Mouse (Mus musculus) liver, embryonic 14.5 days (tissue): Measurements from ENCODE around the gene Olfr543. TPM values are rescaled to one million over a fixed set of nuclear protein-coding genes. Genes with fewer than 3 reads are reported as not detected.

ENCODE experiments used
- ATAC-seq: fragments of 200-750 bp; cut with Nextera tagmentation; 2 replicates; pipeline ENCODE4 v1.8.0; 2017; ENCODE audit warnings: moderate number of reproducible peaks, mild to moderate bottlenecking, moderate library complexity; ENCODE audit not compliant: insufficient read depth
- DNase-seq, 3 experiments: peaks; one replicate each; pipeline ENCODE4 v3.0.0-alpha.2; 2012 to 2013; ENCODE audit warnings: low read depth in 3 of 3, low spot score in 3 of 3
- H3K27ac ChIP-seq: fragments of 300-500 bp; sonication (generic); 2 replicates; pipeline ENCODE4 v1.5.1; 2014; ENCODE audit warnings: moderate library complexity, mild to moderate bottlenecking, control low read depth, inconsistent platforms
- H3K27me3 ChIP-seq: fragments of 300-500 bp; sonication (generic); 2 replicates; pipeline ENCODE4 v1.6.1; 2014; ENCODE audit warnings: mild to moderate bottlenecking, low read length, moderate library complexity; ENCODE audit not compliant: control insufficient read depth, insufficient read depth
- H3K36me3 ChIP-seq: fragments of 300-500 bp; sonication (generic); replicated peaks from 2 replicates; pipeline ENCODE4 v1.6.1; 2014; ENCODE audit warnings: low read depth; ENCODE audit not compliant: control insufficient read depth, insufficient read depth
- H3K4me1 ChIP-seq, 2 experiments: fragments of 200-500 bp in 1 of 2; fragments of 300-500 bp in 1 of 2; sonication (generic) in 1 of 2; replicated peaks; 2 replicates each; pipeline ENCODE4 v1.6.1; 2012 to 2014; ENCODE audit warnings: antibody characterized with exemption in 1 of 2, inconsistent platforms in 1 of 2, low read length in 1 of 2; ENCODE audit not compliant: control insufficient read depth in 2 of 2, insufficient read depth in 2 of 2
- H3K4me2 ChIP-seq: fragments of 300-500 bp; sonication (generic); 2 replicates; pipeline ENCODE4 v1.6.1; 2014; ENCODE audit warnings: low read depth, mild to moderate bottlenecking, control low read depth, moderate library complexity
- H3K4me3 ChIP-seq, 2 experiments: fragments of 200-500 bp in 1 of 2; fragments of 300-500 bp in 1 of 2; sonication (generic) in 1 of 2; 2 replicates each; pipeline ENCODE4 v1.5.1; 2012 to 2014; ENCODE audit warnings: low read depth in 2 of 2, low read length in 2 of 2, mild to moderate bottlenecking in 2 of 2, control low read depth in 1 of 2, inconsistent platforms in 1 of 2, moderate library complexity in 1 of 2; ENCODE audit not compliant: insufficient read depth in 1 of 2
- H3K9ac ChIP-seq: fragments of 300-500 bp; sonication (generic); replicated peaks from 2 replicates; pipeline ENCODE4 v1.6.1; 2014; ENCODE audit warnings: mild to moderate bottlenecking, control low read depth, moderate library complexity
- H3K9me3 ChIP-seq: fragments of 300-500 bp; sonication (generic); 2 replicates; pipeline ENCODE4 v1.6.1; 2016; ENCODE audit warnings: low read length, mixed read lengths; ENCODE audit not compliant: control insufficient read depth
- CTCF ChIP-seq: IDR thresholded peaks from 2 replicates; pipeline ENCODE4 v1.5.1; 2016; ENCODE audit warnings: antibody characterized with exemption, low read depth, control low read depth
- EP300 ChIP-seq: IDR thresholded peaks from 2 replicates; pipeline ENCODE4 v1.6.1; 2016; ENCODE audit warnings: antibody characterized with exemption, low read depth
- WGBS: fragments of 180-500 bp; shearing (Covaris S2); extraction: QIAGEN DNeasy Blood & Tissue Kit; methylation state at CpG from one replicate; pipeline ENCODE4 v1.1.7; 2014; ENCODE audit not compliant: insufficient replicate concordance; 5-methylcytosine and 5-hydroxymethylcytosine counted together
- polyA plus RNA-seq, 2 experiments: library from polyadenylated mRNA; depleted of rRNA in 1 of 2; stranded (reverse) in 1 of 2; unstranded in 1 of 2; fragments of >200 nt; fragmentation: Nextera tagmentation in 1 of 2; extraction: Ambion mirVana in 1 of 2; gene quantifications; 2 replicates each; pipeline versions ENCODE4 v1.2.1 to v1.2.3; 2012 to 2014

The Olfr543 gene
- polyA plus RNA-seq, 2 experiments, result 0.39 TPM; not detected in 1

DNA sequence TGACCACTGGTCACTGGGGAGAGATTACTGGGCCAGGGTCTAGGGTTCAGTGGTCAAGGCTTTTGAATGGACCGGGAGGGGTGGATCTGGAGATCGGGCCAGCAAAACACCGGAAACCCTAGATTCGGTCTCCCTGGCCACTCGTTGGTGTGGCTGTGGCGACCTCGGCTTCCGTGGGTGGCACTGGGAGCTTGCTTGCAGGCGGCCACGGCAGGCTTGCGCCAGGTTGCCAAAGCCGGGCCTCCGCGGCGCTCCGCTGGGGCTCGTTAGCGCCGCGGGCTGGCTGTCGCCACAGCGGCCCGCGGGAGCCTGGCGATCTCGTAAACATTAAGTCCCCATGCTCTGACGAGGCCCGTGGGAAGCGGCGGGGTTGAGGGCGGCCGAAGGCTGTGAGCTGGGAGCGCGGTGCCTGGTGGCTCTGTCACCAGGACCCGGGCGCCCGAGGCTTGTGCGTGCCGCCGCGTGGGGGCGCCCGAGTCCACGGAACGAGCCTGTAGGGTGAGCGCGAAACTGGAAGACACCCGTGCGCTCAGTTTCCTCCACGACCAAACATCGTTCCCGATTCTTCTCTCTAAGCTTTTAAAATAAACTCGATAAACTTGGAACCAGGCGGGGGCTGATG is 31.4 kb upstream of the Olfr543 start:
- H3K4me2 ChIP-seq, result peak overlapping the region; percentile 69
- peak overlapping the region; percentile 23 for H3K9ac ChIP-seq
- H3K4me3 ChIP-seq, result peak overlapping the region; percentile 20 to 44; a peak in 3 of 4 replicates
- H3K27me3 ChIP-seq, result no peaks in the 10 kb centered on the region; the same call in 1 of the 2 replicates
- H3K9me3 ChIP-seq, result no peaks in the 10 kb centered on the region
- H3K36me3 ChIP-seq, result no peaks in the 10 kb centered on the region
- no peak overlapping the region for H3K27ac ChIP-seq
- TF ChIP-seq CTCF (peak; percentile 80), EP300 (no peak)
- 2% methylated on average over 54 of the region's 54 CpGs for WGBS
- ATAC-seq, result peak; percentile 77
- H3K4me1 ChIP-seq, result peaks cover 0 to 4% of the 10 kb centered on the region in 2 experiments; a peak in 1 of 4 replicates
- DNase-seq, result peak; percentile 22 to 33 (median 30)

- H3K27ac ChIP-seq, result no peak overlapping the region
- H3K9me3 ChIP-seq, result no peaks in the 10 kb centered on the region
- H3K36me3 ChIP-seq, result no peaks in the 10 kb centered on the region
- peaks cover 0 to 4% of the 10 kb centered on the region in 2 experiments; a peak in 1 of 4 replicates for H3K4me1 ChIP-seq
- no peak overlapping the region for H3K4me3 ChIP-seq
- H3K4me2 ChIP-seq, result no peak overlapping the region
- WGBS, result 59% methylated on average over 10 of the region's 10 CpGs
- no peak for DNase-seq
- no peaks in the 10 kb centered on the region; the same call in 1 of the 2 replicates for H3K27me3 ChIP-seq
- no peak overlapping the region for H3K9ac ChIP-seq
- TF ChIP-seq EP300, result no peak
- no peak for TF ChIP-seq CTCF
- ATAC-seq, result no peak
Measured at GRCm38 (mm10) chr7:102511927-102512326, 30.4 kb upstream of the Olfr543 start.

GRCm38 (mm10) chr7:102509726-102510125 is 28.2 kb upstream of the Olfr543 start:
- H3K4me1 ChIP-seq, result peaks cover 0 to 4% of the 10 kb centered on the region in 2 experiments; a peak in 1 of 4 replicates
- ATAC-seq, result no peak
- H3K27me3 ChIP-seq, result no peaks in the 10 kb centered on the region; the same call in 1 of the 2 replicates
- no peak overlapping the region for H3K27ac ChIP-seq
- DNase-seq, result no peak
- no peak overlapping the region for H3K9ac ChIP-seq
- H3K36me3 ChIP-seq, result no peaks in the 10 kb centered on the region
- H3K4me3 ChIP-seq, result no peak overlapping the region
- H3K9me3 ChIP-seq, result no peaks in the 10 kb centered on the region
- no peak for TF ChIP-seq EP300
- no peak for TF ChIP-seq CTCF
- H3K4me2 ChIP-seq, result no peak overlapping the region
- WGBS, result 59% methylated on average over 7 of the region's 7 CpGs

- no peak overlapping the region for H3K27ac ChIP-seq
- H3K4me2 ChIP-seq, result no peak overlapping the region
- TF ChIP-seq EP300, result no peak
- TF ChIP-seq CTCF, result no peak
- peaks cover 0 to 2% of the 10 kb centered on the region in 2 experiments; a peak in 1 of 4 replicates for H3K4me1 ChIP-seq
- no peaks in the 10 kb centered on the region for H3K36me3 ChIP-seq
- DNase-seq, result no peak
- no peak overlapping the region for H3K4me3 ChIP-seq
- H3K27me3 ChIP-seq, result no peaks in the 10 kb centered on the region; the same call in 1 of the 2 replicates
- WGBS, result 70% methylated on average over 6 of the region's 6 CpGs
- no peaks in the 10 kb centered on the region for H3K9me3 ChIP-seq
- no peak for ATAC-seq
- no peak overlapping the region for H3K9ac ChIP-seq
Measured at GRCm38 (mm10) chr7:102508666-102509065, 27.2 kb upstream of the Olfr543 start.

DNA sequence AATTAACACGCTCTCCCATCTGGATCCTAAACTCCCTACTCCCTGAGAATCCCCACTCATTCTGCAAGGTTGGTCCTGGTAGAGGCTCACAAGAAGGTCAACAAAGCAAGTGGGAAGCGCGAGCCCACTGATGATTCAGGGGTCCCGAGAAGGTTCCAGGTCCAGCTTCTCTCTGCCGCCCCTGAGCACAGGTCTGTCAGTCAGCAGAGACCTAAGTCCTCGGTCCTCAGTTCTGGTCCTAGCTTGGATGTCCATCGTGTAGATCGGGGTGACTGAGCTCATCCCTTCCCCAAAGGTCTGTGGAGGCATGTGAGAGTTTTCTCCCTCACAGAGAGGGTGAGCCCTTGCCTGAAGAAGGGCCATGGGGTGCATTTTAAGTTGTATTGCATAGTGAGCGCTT is 26.6 kb upstream of the Olfr543 start:
- H3K27ac ChIP-seq, result no peak overlapping the region
- no peaks in the 10 kb centered on the region for H3K36me3 ChIP-seq
- ATAC-seq (no peak), DNase-seq (no peak)
- no peak overlapping the region for H3K9ac ChIP-seq
- no peaks in the 10 kb centered on the region; the same call in 1 of the 2 replicates for H3K27me3 ChIP-seq
- H3K4me3 ChIP-seq, result no peak overlapping the region
- H3K4me1 ChIP-seq, result no peaks in the 10 kb centered on the region
- no peak overlapping the region for H3K4me2 ChIP-seq
- TF ChIP-seq EP300, result no peak
- no peak for TF ChIP-seq CTCF
- H3K9me3 ChIP-seq, result no peaks in the 10 kb centered on the region
- WGBS, result 77% methylated on average over 9 of the region's 9 CpGs
